ENCODE assay signal across 16 mouse cellular contexts in the genomic region with DNA sequence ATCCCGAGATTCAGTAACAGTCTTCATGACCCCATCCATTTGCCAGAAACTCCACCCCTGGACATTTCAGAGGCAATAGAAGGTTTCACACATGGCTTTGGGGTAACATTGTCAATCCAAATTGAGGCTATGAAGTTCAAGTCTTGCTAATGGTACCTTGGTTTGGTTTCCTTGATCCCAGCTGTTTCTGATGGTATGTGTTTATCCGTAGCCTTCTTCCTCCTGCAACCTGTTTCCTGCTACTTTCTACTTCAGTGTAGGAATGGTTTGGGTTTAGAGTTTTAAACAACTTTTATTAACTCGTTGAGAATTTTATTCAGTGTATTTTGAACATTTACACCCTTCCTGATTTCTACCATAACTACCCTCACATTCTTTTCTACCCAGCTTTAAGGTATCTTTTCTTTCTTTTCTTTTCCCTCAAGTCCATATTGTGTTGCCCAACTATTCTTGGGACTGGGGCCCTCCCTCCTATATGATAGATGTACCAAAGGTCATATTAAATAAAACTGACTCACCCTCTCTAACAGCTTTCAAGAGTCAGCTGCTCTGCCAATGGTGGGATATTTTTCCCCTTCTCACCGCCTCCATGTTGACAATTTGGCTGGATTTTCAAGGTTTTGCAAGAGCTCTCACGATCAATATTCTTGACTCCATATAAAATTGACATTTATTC.
DNase-seq lines count a peak whose midpoint lies in the region; ATAC-seq and TF ChIP-seq lines count a peak whose summit lies in the region.
"Had no signal": no experiment of that assay in that cellular context is flagged by ENCODE, and none has a peak within 500 bp of the region (broad histone marks: within the 10 kb centered on the region; RNA-seq: fewer than 3 reads in every experiment).

No protein-coding gene starts in this region.

- H3K9me3 ChIP-seq in intestine, embryonic 15.5 days, result no peaks in the 10 kb centered on the region
- no peaks in the 10 kb centered on the region for H3K9me3 ChIP-seq in intestine, embryonic 16.5 days (ENCODE audit: control insufficient read depth, low read length)
- no peaks in the 10 kb centered on the region for H3K9me3 ChIP-seq in intestine, postnatal 0 days (ENCODE audit: control insufficient read depth)
- no peaks in the 10 kb centered on the region for H3K9me3 ChIP-seq in embryonic facial prominence, embryonic 10.5 days
- H3K9me3 ChIP-seq: G1E had no signal

- H3K27me3 ChIP-seq in intestine, embryonic 15.5 days (replicated peaks), result no peaks in the 10 kb centered on the region
- H3K27me3 ChIP-seq in intestine, embryonic 16.5 days (replicated peaks; ENCODE audit: control insufficient read depth, insufficient read depth, low read length), result no peaks in the 10 kb centered on the region
- H3K27me3 ChIP-seq in intestine, postnatal 0 days (replicated peaks; ENCODE audit: control insufficient read depth, insufficient read depth, low read length), result no peaks in the 10 kb centered on the region
- H3K27me3 ChIP-seq in embryonic facial prominence, embryonic 10.5 days (replicated peaks; ENCODE audit: low read depth, poor library complexity, severe bottlenecking), result no peaks in the 10 kb centered on the region
- H3K27me3 ChIP-seq: CH12.LX, Patski had no signal

- no peak overlapping the region for H3K4me3 ChIP-seq in intestine, embryonic 15.5 days (replicated peaks)
- no peak overlapping the region for H3K4me3 ChIP-seq in intestine, embryonic 16.5 days (ENCODE audit: low read length)
- no peak overlapping the region for H3K4me3 ChIP-seq in intestine, postnatal 0 days (ENCODE audit: low read depth, low read length)
- H3K4me3 ChIP-seq in embryonic facial prominence, embryonic 10.5 days, result no peak overlapping the region

- H3K36me3 ChIP-seq in intestine, embryonic 15.5 days, result no peaks in the 10 kb centered on the region
- no peaks in the 10 kb centered on the region for H3K36me3 ChIP-seq in intestine, embryonic 16.5 days (ENCODE audit: control insufficient read depth, insufficient read depth, low read length)
- no peaks in the 10 kb centered on the region for H3K36me3 ChIP-seq in intestine, postnatal 0 days (ENCODE audit: control insufficient read depth, insufficient read depth)
- no peaks in the 10 kb centered on the region; the same call in 1 of the 2 replicates for H3K36me3 ChIP-seq in embryonic facial prominence, embryonic 10.5 days (replicated peaks)
- H3K36me3 ChIP-seq: G1E had no signal

- peak; percentile 2 for DNase-seq in embryo, embryonic 10 days (ENCODE audit: low spot score)
- no peak for DNase-seq in embryo, embryonic 10.5 days (ENCODE audit: low spot score)
- no peak for DNase-seq in embryonic facial prominence, embryonic 10.5 days (ENCODE audit: low spot score)
- no peak for DNase-seq in thymus, postnatal 14 days
- DNase-seq: B cell, adult 2 months; cerebellum, adult 11 months; cerebellum, adult 11-12 months had no signal

- no peak for TF ChIP-seq CTCF in intestine, postnatal 0 days (IDR thresholded peaks at IDR 0.05; ENCODE audit: low read depth)

- H3K4me2 ChIP-seq in intestine, embryonic 15.5 days (replicated peaks), result no peak overlapping the region
- no peak overlapping the region for H3K4me2 ChIP-seq in intestine, embryonic 16.5 days (ENCODE audit: low read depth, low read length)
- no peak overlapping the region for H3K4me2 ChIP-seq in intestine, postnatal 0 days (replicated peaks; ENCODE audit: low read depth)

- no peaks in the 10 kb centered on the region for H3K4me1 ChIP-seq in intestine, embryonic 15.5 days (replicated peaks)
- H3K4me1 ChIP-seq in intestine, embryonic 16.5 days (ENCODE audit: control insufficient read depth, insufficient read depth, low read length), result no peaks in the 10 kb centered on the region
- H3K4me1 ChIP-seq in intestine, postnatal 0 days (replicated peaks; ENCODE audit: control insufficient read depth, insufficient read depth, low read length), result 0 out of 2 replicates have a peak, but pooled peaks cover 3% of the 10 kb centered on the region
- H3K4me1 ChIP-seq in embryonic facial prominence, embryonic 10.5 days, result no peaks in the 10 kb centered on the region

- H3K9ac ChIP-seq in intestine, embryonic 15.5 days, result no peak overlapping the region
- H3K9ac ChIP-seq in intestine, embryonic 16.5 days (ENCODE audit: low read depth, low read length), result no peak overlapping the region
- H3K9ac ChIP-seq in intestine, postnatal 0 days (ENCODE audit: low read depth, low read length), result no peak overlapping the region

- ATAC-seq in intestine, embryonic 15.5 days, result peak; percentile 85
- ATAC-seq in intestine, embryonic 16.5 days, result peak; percentile 89
- peak; percentile 93 for ATAC-seq in intestine, postnatal 0 days
- no peak for ATAC-seq in monocyte, adult 5-6 weeks (replicated peaks; ENCODE audit: insufficient number of reproducible peaks, low FRiP score, low TSS enrichment, poor library complexity, severe bottlenecking)
- ATAC-seq: activated CD4-positive, CD25-positive, alpha-beta regulatory T cell, adult 4 months; CD4-positive, CD25-positive, alpha-beta regulatory T cell, adult 4 months; Patski had no signal

- H3K27ac ChIP-seq in intestine, embryonic 15.5 days, result no peak overlapping the region
- no peak overlapping the region for H3K27ac ChIP-seq in intestine, embryonic 16.5 days (ENCODE audit: low read length)
- H3K27ac ChIP-seq in intestine, postnatal 0 days (ENCODE audit: low read depth, low read length), result peak overlapping the region; percentile 21; the same call in 1 of the 2 replicates
- H3K27ac ChIP-seq in embryonic facial prominence, embryonic 10.5 days (replicated peaks), result no peak overlapping the region

- WGBS in intestine, embryonic 15.5 days, result 79% methylated on average over 5 of the region's 5 CpGs
- 76% methylated on average over 5 of the region's 5 CpGs for WGBS in intestine, embryonic 16.5 days
- 58% methylated on average over 5 of the region's 5 CpGs for WGBS in intestine, postnatal 0 days
- WGBS in embryonic facial prominence, embryonic 10.5 days, result 87% methylated on average over 5 of the region's 5 CpGs
